Mouse (Mus musculus) right cerebral cortex, postnatal 36 days (tissue): Measurements from ENCODE around the gene Hivep3.

Experiments used
- DNase-seq, 2 experiments: peaks; one replicate each; pipeline ENCODE4 v3.0.0; 2022; ENCODE audit warnings: low spot score in 2 of 2, mixed read lengths in 1 of 2

The Hivep3 gene

DNA sequence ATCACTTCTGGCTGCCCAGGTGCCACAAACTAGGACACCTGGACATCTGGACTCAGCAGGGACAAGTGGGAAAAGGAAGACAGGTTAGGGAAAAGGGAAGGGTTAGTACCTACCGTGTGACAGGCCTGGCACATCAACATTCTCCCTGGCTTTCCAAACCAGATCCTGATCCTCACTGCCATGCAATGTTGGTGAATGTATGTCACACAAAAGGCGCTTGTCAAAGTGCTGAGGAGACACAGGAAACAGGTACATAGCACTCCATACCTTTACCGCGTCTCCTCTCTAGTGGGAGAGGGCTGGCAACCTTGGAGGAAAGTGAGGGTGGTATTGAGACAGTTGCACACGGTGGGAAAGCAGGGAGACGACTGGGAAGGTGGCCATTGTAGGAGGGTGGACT, 214.8 kb downstream of the Hivep3 start:
- no peak for DNase-seq

GRCm38 (mm10) chr4:119948922-119949614, 215.5 kb downstream of the Hivep3 start:
- DNase-seq: peak in 1 of 2 experiments; percentile 63

DNA sequence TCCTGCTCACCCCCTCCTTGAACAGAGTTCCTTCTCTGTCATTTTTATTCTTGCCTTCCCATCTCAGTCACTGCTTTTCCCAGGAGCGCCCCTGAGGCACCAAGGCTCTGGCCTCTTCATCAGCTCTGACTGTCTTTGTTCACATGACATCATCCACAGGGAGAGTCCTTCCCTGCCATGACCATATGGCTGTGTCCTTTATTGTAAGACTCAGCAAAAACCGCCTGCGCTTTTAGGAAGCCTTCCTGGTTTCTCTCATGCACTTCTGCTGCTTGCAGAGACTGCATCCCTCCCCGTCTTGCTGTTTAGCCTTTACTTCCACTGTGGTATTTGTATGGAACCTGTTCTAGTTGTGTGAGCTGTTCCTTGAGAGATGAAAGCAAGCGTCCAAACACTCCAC, 216.6 kb downstream of the Hivep3 start:
- DNase-seq: no peak

- no peak for DNase-seq
These were observed 217.5 kb downstream of the Hivep3 start for GRCm38 (mm10) chr4:119951081-119951480.

- DNase-seq: no peak
These were observed 221.4 kb downstream of the Hivep3 start for GRCm38 (mm10) chr4:119955008-119955407.

DNA sequence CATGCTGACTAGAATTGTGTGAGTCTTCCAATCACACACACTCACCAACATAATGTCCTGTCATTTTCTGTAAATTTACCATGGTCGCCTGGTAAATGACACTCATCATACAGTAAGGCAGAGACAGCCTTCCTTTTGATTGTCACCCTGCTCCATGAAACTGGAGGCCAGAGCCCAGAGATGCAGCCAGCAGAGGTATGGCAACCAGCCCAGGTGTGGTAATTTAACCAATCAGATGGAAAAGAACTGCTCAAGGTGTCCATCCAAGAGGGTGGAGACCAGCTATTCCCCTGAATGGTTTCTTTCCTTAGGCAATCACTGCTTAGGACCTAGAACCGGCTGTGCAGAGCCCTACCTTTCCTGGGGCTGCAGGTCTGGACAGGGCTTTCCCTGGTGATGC, 224.4 kb downstream of the Hivep3 start:
- no peak for DNase-seq

GRCm38 (mm10) chr4:119959293-119959692, 225.7 kb downstream of the Hivep3 start:
- no peak for DNase-seq

GRCm38 (mm10) chr4:119959873-119960272, 226.3 kb downstream of the Hivep3 start:
- DNase-seq: no peak

DNA sequence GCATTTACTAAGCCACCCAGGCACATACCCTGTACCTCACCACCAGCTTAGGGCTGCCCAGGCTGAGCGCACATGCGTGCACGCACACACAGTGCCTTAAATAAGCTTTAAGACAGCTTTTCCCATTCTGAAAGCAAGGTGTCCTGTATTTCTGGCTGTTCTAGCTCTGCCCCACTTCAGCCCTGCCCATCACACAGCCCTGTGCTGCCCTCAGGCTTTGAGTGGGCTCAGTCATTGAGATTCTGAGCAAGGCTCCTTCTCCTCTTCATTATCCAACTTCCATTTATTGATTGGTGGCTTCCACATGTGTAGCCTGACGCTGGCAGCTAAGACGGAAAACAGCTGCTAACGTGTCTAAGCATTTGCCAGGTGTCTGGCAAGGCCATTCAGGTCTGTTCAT, 226.9 kb downstream of the Hivep3 start:
- no peak for DNase-seq

DNA sequence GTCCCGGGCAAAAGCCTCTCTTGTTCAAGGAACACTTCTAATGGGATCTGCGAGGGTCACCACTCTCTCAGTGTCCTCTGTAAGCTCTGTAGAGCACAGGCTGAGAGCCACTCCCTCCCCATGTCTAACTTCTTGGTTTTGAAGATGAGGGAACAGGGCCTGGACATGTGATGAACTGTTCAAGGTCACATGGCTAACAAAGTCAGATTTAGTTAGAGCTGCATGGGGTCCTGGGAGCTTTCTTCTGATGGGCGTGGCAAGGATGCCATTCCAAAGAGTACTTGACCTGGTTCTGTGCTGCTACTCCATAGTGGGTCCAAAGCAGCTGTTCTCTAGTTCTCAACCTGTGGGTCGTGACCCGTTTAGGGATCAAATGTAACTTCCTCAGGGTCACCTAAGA, 227.6 kb downstream of the Hivep3 start:
- no peak for DNase-seq

GRCm38 (mm10) chr4:119962066-119962465, 228.5 kb downstream of the Hivep3 start:
- DNase-seq: no peak

DNA sequence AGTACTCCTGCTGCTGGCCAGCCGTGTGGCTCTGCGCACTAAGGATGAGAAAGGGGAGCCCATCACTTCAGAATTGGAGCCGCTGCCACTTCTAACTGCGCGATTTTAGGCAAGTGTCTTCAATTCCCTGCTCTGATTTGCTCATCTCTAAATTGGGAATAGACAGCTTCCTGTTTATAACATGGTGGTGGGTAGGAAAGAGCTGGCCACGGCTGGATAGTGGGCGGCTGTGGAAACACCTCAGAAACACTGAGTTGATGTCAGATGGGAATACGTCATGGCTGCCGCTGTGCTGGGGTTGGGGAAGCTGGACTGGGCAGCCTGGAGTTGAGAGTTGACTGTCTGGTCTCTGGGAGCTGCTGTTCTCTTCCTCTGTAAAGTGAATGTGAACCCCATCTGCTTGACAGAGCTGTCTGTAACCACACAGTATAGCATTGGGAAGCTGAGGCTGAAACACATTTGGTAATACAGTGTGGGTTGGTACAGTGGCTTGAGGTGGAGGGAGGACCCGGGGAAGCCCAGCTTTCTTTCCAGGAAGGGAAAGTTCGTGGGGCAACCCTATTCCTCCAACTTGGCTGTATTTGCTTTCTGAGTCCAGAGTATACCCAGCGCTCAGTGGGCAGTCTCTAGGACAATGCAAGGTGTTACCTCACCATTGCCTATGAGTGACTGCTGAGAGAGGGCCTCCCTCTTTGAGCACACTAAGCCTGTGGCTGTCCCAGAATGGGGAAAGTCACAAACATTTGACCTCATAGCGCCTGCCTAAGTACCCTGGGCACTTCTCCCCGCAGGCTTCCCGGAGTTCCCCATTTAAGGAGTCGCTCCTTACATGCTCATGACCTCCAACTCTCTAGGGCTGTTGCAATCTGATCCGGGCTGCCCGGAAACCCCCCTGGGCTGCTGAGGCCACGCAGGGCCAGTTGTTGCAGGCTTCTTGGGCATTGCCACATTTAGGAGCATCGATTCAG, 232.8 kb downstream of the Hivep3 start:
- peak; percentile 77 to 86 for DNase-seq

DNA sequence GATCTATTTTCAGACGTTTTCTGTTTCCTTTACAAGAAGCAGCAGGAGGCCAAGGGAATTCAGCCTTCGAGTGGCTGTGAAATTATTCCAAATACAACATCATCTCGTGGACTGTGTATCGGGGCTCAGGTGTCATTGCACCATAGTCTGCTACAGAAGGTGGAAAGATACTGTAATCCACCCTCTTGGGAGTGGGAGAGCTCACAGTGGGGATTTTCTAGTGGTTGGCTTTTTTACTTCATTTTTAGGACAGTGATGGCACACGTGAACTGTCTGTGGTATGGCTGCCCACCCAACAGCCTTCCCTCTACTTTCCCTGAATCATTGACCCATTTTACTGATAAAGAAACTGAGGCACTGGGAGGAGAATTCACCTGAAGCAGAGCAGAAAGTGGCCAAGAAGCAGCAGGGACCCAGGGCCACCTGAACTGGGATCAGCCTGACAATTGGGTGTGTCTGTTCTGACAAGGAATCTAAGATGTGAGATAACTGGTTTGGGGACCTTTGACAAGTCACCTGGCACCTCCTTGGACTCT, 233.6 kb downstream of the Hivep3 start:
- DNase-seq: no peak

GRCm38 (mm10) chr4:119967636-119968035, 234.1 kb downstream of the Hivep3 start:
- no peak for DNase-seq

DNA sequence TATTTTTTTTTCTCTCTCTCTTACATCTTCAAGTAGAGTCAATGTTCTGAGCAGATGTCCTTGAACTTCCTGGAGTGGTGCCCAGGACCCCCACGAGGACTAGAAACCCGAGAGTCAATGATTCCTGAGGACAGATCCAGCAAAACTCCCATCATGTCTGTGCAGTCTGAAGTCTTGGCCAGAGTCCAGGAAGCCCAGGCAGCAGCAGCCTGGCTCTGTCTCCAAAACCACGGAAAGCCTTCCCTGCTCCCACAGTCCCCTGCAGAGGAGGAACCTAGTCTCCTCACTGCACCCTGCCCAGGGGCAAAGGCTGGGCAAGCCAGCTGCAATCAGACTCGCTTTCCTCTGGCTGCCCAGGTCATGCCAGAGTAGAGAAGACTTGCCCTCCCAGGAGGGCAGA, 234.5 kb downstream of the Hivep3 start:
- no peak for DNase-seq

DNA sequence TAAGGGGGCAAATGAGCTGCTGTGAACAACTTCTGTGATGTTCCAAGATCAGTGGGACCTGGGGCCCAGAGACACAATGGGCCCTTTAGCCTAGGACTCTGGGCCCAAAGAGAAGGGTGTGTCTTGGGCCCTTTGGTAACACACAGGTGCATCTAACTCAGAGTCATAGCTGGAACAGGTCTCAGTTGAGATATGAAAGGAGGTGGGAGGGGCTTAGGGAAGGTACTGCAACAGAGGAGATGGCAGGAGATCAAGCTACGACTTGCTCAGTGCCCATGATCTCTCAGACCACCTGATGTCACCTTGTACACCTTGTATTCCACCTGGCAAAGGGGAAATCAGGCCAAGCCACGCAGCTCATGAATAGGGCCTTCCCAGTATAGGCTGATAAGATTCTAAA, 235.3 kb downstream of the Hivep3 start:
- DNase-seq: no peak

DNA sequence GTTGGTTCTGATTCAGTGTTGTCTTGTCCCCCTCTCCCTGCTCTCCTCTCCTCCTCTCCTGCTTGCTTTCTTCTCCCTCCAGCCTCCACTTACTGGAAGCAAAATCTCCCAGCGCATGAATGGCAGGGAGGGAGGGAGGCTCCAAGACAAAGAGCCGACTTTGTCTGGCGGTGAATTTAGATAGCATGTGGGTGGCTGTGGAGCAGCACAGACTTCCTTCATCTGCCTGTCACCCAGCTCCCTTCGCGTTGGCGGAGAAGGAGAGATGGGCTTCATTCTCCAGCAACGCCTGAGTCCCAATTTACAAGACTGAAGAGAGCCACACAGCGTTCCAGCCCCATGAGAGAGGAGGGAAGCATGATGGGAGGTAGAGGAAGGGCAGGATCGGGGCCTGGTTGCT, 236.6 kb downstream of the Hivep3 start:
- peak; percentile 85 to 91 for DNase-seq

DNA sequence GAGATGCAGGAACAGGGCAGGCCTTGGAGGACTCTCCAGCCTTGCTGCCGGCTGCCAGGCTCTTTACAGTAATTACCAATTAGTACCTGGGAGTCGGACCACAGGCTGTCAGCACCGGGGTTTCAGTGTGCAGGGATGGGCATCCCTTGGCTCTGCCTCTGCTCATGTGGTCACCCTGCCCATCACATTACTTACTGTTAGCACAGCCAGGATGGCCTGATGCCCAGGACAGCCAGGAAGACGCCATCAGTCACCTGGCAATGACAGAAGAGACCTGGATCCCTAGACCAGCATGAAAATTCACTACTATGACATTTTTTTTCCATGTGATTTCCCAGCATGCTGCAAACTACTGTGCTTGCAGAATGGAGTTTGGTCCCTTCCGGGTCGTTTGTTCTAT, 238.8 kb downstream of the Hivep3 start:
- DNase-seq: no peak

DNA sequence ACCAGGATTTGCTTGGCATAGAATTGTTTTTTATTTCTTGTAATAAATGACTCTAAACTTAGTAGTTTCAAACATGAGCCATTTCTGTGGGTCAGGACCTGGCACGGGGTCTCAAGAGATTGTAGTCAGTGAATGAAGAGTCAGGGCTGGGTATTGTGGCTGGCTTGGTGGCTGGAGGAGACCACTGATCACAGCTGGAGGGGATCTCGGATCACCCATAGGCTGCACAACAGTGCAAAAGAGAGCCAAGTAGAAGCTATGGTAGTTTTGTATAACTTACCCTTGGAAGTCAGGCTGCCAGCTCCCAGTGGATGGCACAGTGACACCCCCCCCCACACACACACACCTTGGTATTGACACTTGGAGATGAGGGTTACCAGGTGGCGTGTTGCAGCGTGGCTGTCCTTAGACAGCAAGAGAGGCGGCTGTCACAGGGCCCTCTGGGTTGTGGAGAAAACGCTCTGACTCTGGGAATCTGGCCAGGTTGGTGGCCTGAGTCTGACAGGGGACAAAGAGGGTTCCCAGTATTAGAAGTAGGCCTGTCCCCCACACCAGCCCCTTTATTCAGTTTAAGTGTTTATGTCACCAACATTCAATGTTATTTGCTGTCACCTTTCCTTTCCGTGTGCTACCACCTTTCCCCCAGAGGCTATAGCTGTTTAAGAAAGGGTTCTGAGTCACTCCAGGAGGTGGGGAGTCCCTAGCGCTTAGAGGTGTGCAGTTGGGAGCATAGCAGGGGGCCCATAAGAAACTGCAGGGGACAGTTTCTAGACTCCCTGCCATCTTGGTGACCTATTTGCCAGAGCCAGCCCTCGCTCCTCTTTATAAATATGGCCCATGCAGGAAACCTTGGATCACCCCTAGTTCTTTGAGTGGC, 240.4 kb downstream of the Hivep3 start:
- DNase-seq: no peak

DNA sequence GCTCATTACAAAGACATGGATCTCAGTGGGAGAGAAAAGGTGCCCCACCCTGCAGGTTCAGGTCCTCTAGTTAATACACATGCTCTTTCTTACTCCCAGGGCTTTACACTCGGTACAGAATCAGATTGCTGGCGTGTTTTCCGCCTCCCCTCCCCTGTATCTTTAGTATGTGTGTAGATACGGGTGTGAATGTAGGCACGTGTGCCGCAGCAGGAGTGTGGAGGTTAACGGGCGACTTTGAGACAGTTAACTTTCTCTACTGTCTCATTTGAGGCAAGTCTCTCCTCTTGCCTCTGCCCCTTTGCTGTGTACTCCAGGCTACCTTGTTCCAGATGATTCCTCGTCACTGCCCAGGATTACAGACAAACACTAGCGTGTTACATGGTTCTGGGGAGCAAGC, 241.7 kb downstream of the Hivep3 start:
- no peak for DNase-seq

DNA sequence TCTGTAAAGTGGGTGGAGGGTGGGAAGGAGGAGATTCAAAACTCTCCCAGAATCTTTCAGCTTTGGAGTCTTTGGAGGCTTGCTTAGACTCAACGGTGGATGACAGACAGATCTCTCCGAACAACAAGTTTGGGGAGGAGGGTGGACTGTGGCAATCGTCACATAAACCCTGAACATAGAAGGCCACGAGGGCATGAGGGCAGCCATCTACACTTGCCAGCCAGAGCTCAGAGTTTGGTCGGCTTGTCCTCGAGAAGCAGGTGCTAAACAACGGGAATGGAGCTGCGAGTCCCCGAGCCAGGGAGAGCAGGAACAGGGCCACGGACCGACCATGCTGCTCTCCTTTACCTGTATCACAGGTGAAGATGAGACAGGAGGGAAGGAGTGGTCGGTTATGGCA, 242.2 kb downstream of the Hivep3 start:
- DNase-seq: no peak
